ENCODE assay signal across 9 mouse cellular contexts in the genomic region with DNA sequence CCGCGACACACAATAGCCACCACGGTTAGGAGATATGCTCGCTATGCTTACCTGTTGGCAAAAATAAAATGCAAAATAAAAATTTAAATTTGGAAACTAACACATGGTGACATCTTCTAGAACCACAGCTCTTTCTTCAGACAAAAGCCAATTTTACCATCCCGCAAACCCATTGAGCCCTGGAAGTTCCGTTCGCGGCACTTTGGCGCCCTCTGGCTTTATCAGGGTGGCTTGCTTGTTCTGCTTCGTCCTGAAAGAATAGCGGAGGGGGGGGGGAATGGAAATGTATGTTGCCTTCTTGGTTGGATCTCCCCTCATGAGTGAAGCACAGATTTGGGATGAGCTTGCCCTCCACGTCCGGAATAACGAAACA. TPM values are rescaled to one million over a fixed set of nuclear protein-coding genes. Genes with fewer than 3 reads are reported as not detected.
A peak's percentile ranks its signal among the peaks of the same experiment; 100 is the strongest.
DNase-seq lines count a peak whose midpoint lies in the region; ATAC-seq and TF ChIP-seq lines count a peak whose summit lies in the region.
"Had no signal": no experiment of that assay in that cellular context is flagged by ENCODE, and none has a peak within 500 bp of the region (broad histone marks: within the 10 kb centered on the region; RNA-seq: fewer than 3 reads in every experiment).

No protein-coding gene starts in this region.

- peak overlapping the region; percentile 96 for H3K4me2 ChIP-seq in embryonic facial prominence, embryonic 15.5 days (replicated peaks)
- H3K4me2 ChIP-seq in heart, embryonic 12.5 days, result peak overlapping the region; percentile 93
- H3K4me2 ChIP-seq in kidney, embryonic 16.5 days (replicated peaks; ENCODE audit: low read depth, low read length), result peak overlapping the region; percentile 78
- peak overlapping the region; percentile 85 for H3K4me2 ChIP-seq in myocyte (ENCODE audit: low read depth)

- H3K9ac ChIP-seq in embryonic facial prominence, embryonic 15.5 days, result peak overlapping the region; percentile 48
- no peak overlapping the region for H3K9ac ChIP-seq in heart, embryonic 12.5 days
- peak overlapping the region; percentile 85 for H3K9ac ChIP-seq in kidney, embryonic 16.5 days (replicated peaks; ENCODE audit: low read length)
- no peak overlapping the region for H3K9ac ChIP-seq in liver, adult 2 months (ENCODE audit: low read depth, low read length)

- peak; percentile 74 for TF ChIP-seq CTCF in bone marrow, adult 2 months (IDR thresholded peaks at IDR 0.05; ENCODE audit: control insufficient read depth, insufficient read depth, low read length)
- peak; percentile 91 for TF ChIP-seq CTCF in liver, adult 2 months (IDR thresholded peaks at IDR 0.05; ENCODE audit: low read depth, low read length)

- no peaks in the 10 kb centered on the region for H3K36me3 ChIP-seq in embryonic facial prominence, embryonic 15.5 days
- H3K36me3 ChIP-seq in heart, embryonic 12.5 days, result no peaks in the 10 kb centered on the region
- no peaks in the 10 kb centered on the region for H3K36me3 ChIP-seq in kidney, embryonic 16.5 days (ENCODE audit: insufficient read depth, low read length)
- no peaks in the 10 kb centered on the region for H3K36me3 ChIP-seq in liver, adult 2 months (ENCODE audit: control insufficient read depth, insufficient read depth, low read length)
- H3K36me3 ChIP-seq in myocyte (ENCODE audit: control insufficient read depth, insufficient read depth), result no peaks in the 10 kb centered on the region
- H3K36me3 ChIP-seq: G1E had no signal

- H3K4me1 ChIP-seq in bone marrow, adult 2 months (ENCODE audit: control insufficient read depth, insufficient read depth, low read length), result no peaks in the 10 kb centered on the region
- peaks cover 23% of the 10 kb centered on the region for H3K4me1 ChIP-seq in embryonic facial prominence, embryonic 15.5 days
- no peaks in the 10 kb centered on the region for H3K4me1 ChIP-seq in heart, embryonic 12.5 days (replicated peaks)
- peaks cover 13% of the 10 kb centered on the region; the same call in 1 of the 2 replicates for H3K4me1 ChIP-seq in kidney, embryonic 16.5 days (ENCODE audit: insufficient read depth, low read length)
- no peaks in the 10 kb centered on the region for H3K4me1 ChIP-seq in liver, adult 2 months (ENCODE audit: control insufficient read depth, insufficient read depth, low read length)

- H3ac ChIP-seq in myocyte (ENCODE audit: control insufficient read depth, insufficient read length), result no peak overlapping the region

- no peak for TF ChIP-seq POLR2A in bone marrow, adult 2 months (IDR thresholded peaks at IDR 0.05; ENCODE audit: borderline replicate concordance, control insufficient read depth, low read depth, low read length)
- no peak for TF ChIP-seq POLR2A in liver, adult 2 months (IDR thresholded peaks at IDR 0.05; ENCODE audit: extremely low read depth, insufficient read depth, low read length)
- no peak for TF ChIP-seq POLR2A in myocyte (IDR thresholded peaks at IDR 0.05; ENCODE audit: insufficient read length, low read depth)

- H3K79me2 ChIP-seq in liver, adult 2 months (ENCODE audit: control insufficient read depth, insufficient read depth, low read length), result no peaks in the 10 kb centered on the region
- H3K79me2 ChIP-seq in myocyte (ENCODE audit: control insufficient read depth, insufficient read depth), result peaks cover 36% of the 10 kb centered on the region

- WGBS in bone marrow, adult 2 months, result 2% methylated on average over 14 of the region's 14 CpGs
- under 1% methylated on average over 14 of the region's 14 CpGs for WGBS in embryonic facial prominence, embryonic 15.5 days
- 1% methylated on average over 14 of the region's 14 CpGs for WGBS in heart, embryonic 12.5 days
- under 1% methylated on average over 14 of the region's 14 CpGs for WGBS in kidney, embryonic 16.5 days
- under 1% methylated on average over 14 of the region's 14 CpGs for WGBS in liver, adult 2 months

- DNase-seq in 3T3-L1 (ENCODE audit: low read depth, low spot score), result peak; percentile 96
- DNase-seq in liver, adult 2 months (ENCODE audit: extremely low read depth, low read depth, low spot score), result peak; percentile 49
- DNase-seq in spleen, postnatal 4 days (ENCODE audit: low spot score in 2 of 2), result peak; percentile 52 to 79

- no peak overlapping the region for H3K27ac ChIP-seq in bone marrow, adult 2 months (ENCODE audit: control insufficient read depth, insufficient read depth, low read depth, low read length, poor library complexity)
- peak overlapping the region; percentile 96 for H3K27ac ChIP-seq in embryonic facial prominence, embryonic 15.5 days (replicated peaks)
- no peak overlapping the region for H3K27ac ChIP-seq in heart, embryonic 12.5 days (ENCODE audit: poor library complexity, severe bottlenecking)
- peak overlapping the region; percentile 79; the same call in 1 of the 2 replicates for H3K27ac ChIP-seq in kidney, embryonic 16.5 days (ENCODE audit: low read length)
- H3K27ac ChIP-seq in liver, adult 2 months (replicated peaks; ENCODE audit: insufficient read depth, low read depth, low read length), result no peak overlapping the region

- no peaks in the 10 kb centered on the region for H3K27me3 ChIP-seq in embryonic facial prominence, embryonic 15.5 days
- no peaks in the 10 kb centered on the region for H3K27me3 ChIP-seq in heart, embryonic 12.5 days (replicated peaks)
- peaks cover 3% of the 10 kb centered on the region; the same call in 1 of the 2 replicates for H3K27me3 ChIP-seq in kidney, embryonic 16.5 days (ENCODE audit: insufficient read depth, low read length)
- H3K27me3 ChIP-seq in liver, adult 2 months (ENCODE audit: control insufficient read depth, insufficient read depth, low read length), result peaks cover 10% of the 10 kb centered on the region
- H3K27me3 ChIP-seq in myocyte (ENCODE audit: control insufficient read depth, insufficient read depth, insufficient read length), result no peaks in the 10 kb centered on the region

- no peaks in the 10 kb centered on the region for H3K9me3 ChIP-seq in embryonic facial prominence, embryonic 15.5 days (replicated peaks)
- H3K9me3 ChIP-seq in heart, embryonic 12.5 days (replicated peaks), result no peaks in the 10 kb centered on the region
- no peaks in the 10 kb centered on the region for H3K9me3 ChIP-seq in kidney, embryonic 16.5 days (ENCODE audit: low read length)

- no peak overlapping the region for H3K4me3 ChIP-seq in bone marrow, adult 2 months (replicated peaks; ENCODE audit: control insufficient read depth, low read depth, low read length)
- peak overlapping the region; percentile 81 for H3K4me3 ChIP-seq in embryonic facial prominence, embryonic 15.5 days (replicated peaks)
- peak overlapping the region; percentile 72 for H3K4me3 ChIP-seq in heart, embryonic 12.5 days
- peak overlapping the region; percentile 82 for H3K4me3 ChIP-seq in kidney, embryonic 16.5 days (ENCODE audit: low read length)
- H3K4me3 ChIP-seq in liver, adult 2 months (ENCODE audit: insufficient read depth, low read depth, low read length), result peak overlapping the region; percentile 12; the same call in 1 of the 2 replicates
- H3K4me3 ChIP-seq in myocyte, result peak overlapping the region; percentile 94

- ATAC-seq in embryonic facial prominence, embryonic 15.5 days (ENCODE audit: insufficient number of reproducible peaks, low FRiP score, low TSS enrichment, low read depth), result peak; percentile 30; the same call in 1 of the 2 replicates
- ATAC-seq in heart, embryonic 12.5 days (ENCODE audit: insufficient number of reproducible peaks, low FRiP score), result peak; percentile 10; the same call in 1 of the 2 replicates
- ATAC-seq in kidney, embryonic 16.5 days (ENCODE audit: low FRiP score, low TSS enrichment), result peak; percentile 37; the same call in 1 of the 2 replicates

TF ChIP-seq in myocyte, 11 proteins besides CTCF, POLR2A, EP300 and RAD21:
- TF ChIP-seq MAX (IDR thresholded peaks at IDR 0.05; ENCODE audit: low read depth), result peak; percentile 3
- TF ChIP-seq E2F4 (IDR thresholded peaks at IDR 0.05; ENCODE audit: insufficient read depth), result no peak
- TF ChIP-seq USF1 (IDR thresholded peaks at IDR 0.05; ENCODE audit: low read depth), result no peak

RNA-seq across cellular contexts. Expression of a gene that starts 1.2 kb away (rescaled TPM):
- polyA plus RNA-seq in bone marrow, adult 2 months (2011; ENCODE audit: insufficient read depth, insufficient read length, low replicate concordance, missing spikeins), result 4.5 and 6.5 TPM in 2 replicates
- 56.8 and 61.7 TPM in 2 replicates for polyA plus RNA-seq in embryonic facial prominence, embryonic 15.5 days (2015; fragmentation: Nextera tagmentation; extraction: Ambion mirVana)
- 18.4 and 18.6 TPM in 2 replicates for polyA plus RNA-seq in heart, embryonic 12.5 days (2016; fragmentation: Nextera tagmentation; extraction: Ambion mirVana)
- 14.5 and 15.4 TPM in 2 replicates for polyA plus RNA-seq in kidney, embryonic 16.5 days (2015; fragmentation: Nextera tagmentation; extraction: Ambion mirVana)
- 1.3 and 1.5 TPM in 2 replicates for total RNA-seq in liver, adult 2 months (2014; rRNA removed)
- 0.61 and 0.75 TPM in 2 replicates for polyA plus RNA-seq in liver, adult 2 months (2012; rRNA removed)
- 103 TPM for polyA plus RNA-seq in myocyte (2012; fragmentation: generic; extraction: Trizol)
- total RNA-seq: G1E had no signal
- polyA plus RNA-seq: G1E had no signal

Comparison
In these comparisons a context has a peak if more than half of its experiments do, and no peak if none do; other contexts are left out.
1. H3K27ac ChIP-seq: peak in embryonic facial prominence, embryonic 15.5 days (single experiment) and kidney, embryonic 16.5 days (single experiment); none in bone marrow, adult 2 months (single experiment), heart, embryonic 12.5 days (single experiment) and liver, adult 2 months (single experiment).
2. H3K9ac ChIP-seq: peak in embryonic facial prominence, embryonic 15.5 days (single experiment) and kidney, embryonic 16.5 days (single experiment); none in heart, embryonic 12.5 days (single experiment) and liver, adult 2 months (single experiment).
3. Peak in every context shown above with its lines, with median percentiles within 50 percentile points of each other: DNase-seq, ATAC-seq and H3K4me2 ChIP-seq.